10 mouse cellular contexts compared by ENCODE assay signal in genomic region chr7:66233947-66234516, GRCm38 (mm10).
DNase-seq lines count a peak whose midpoint lies in the region; ATAC-seq and TF ChIP-seq lines count a peak whose summit lies in the region.
"Had no signal": no experiment of that assay in that cellular context is flagged by ENCODE, and none has a peak within 500 bp of the region (broad histone marks: within the 10 kb centered on the region; RNA-seq: fewer than 3 reads in every experiment).

No protein-coding gene starts in this region.

- TF ChIP-seq CTCF in liver, embryonic 14.5 days (IDR thresholded peaks at IDR 0.05; ENCODE audit: low read depth): no peak

- no peak overlapping the region for H3K4me2 ChIP-seq in heart, embryonic 11.5 days
- no peak overlapping the region for H3K4me2 ChIP-seq in midbrain, embryonic 16.5 days (ENCODE audit: low read length)
- 0 out of 2 replicates have a peak overlapping the region, but pooled peaks have one; percentile 42 for H3K4me2 ChIP-seq in liver, embryonic 14.5 days (ENCODE audit: low read depth)
- H3K4me2 ChIP-seq: lung, embryonic 15.5 days had no signal

- peak; percentile 57; the same call in 1 of the 2 replicates for ATAC-seq in heart, embryonic 11.5 days (replicated peaks; ENCODE audit: insufficient number of reproducible peaks, low FRiP score, low TSS enrichment)
- ATAC-seq in midbrain, embryonic 16.5 days: no peak
- ATAC-seq in liver, embryonic 14.5 days (ENCODE audit: insufficient read depth): no peak
- ATAC-seq in megakaryocyte progenitor cell, adult 5-6 weeks (replicated peaks; ENCODE audit: poor library complexity): no peak

- H3K9ac ChIP-seq in heart, embryonic 11.5 days (ENCODE audit: low read depth, low read length): no peak overlapping the region
- H3K9ac ChIP-seq in midbrain, embryonic 16.5 days (ENCODE audit: low read depth, low read length): no peak overlapping the region
- peak overlapping the region; percentile 0 for H3K9ac ChIP-seq in liver, embryonic 14.5 days (replicated peaks)
- H3K9ac ChIP-seq: lung, embryonic 15.5 days had no signal

- no peaks in the 10 kb centered on the region for H3K27me3 ChIP-seq in heart, embryonic 11.5 days (ENCODE audit: control insufficient read depth, insufficient read depth, low read length)
- H3K27me3 ChIP-seq in midbrain, embryonic 10.5 days (ENCODE audit: low read depth, poor library complexity, severe bottlenecking): no peaks in the 10 kb centered on the region
- H3K27me3 ChIP-seq in midbrain, embryonic 16.5 days (ENCODE audit: control insufficient read depth, insufficient read depth, low read depth, low read length): no peaks in the 10 kb centered on the region
- no peaks in the 10 kb centered on the region for H3K27me3 ChIP-seq in embryonic facial prominence, embryonic 10.5 days (replicated peaks; ENCODE audit: low read depth, poor library complexity, severe bottlenecking)
- no peaks in the 10 kb centered on the region for H3K27me3 ChIP-seq in liver, embryonic 14.5 days (ENCODE audit: control insufficient read depth, insufficient read depth, low read length)
- H3K27me3 ChIP-seq: lung, embryonic 15.5 days had no signal

- no peaks in the 10 kb centered on the region for H3K9me3 ChIP-seq in heart, embryonic 11.5 days (replicated peaks; ENCODE audit: control insufficient read depth, low read length)
- H3K9me3 ChIP-seq in midbrain, embryonic 10.5 days (replicated peaks): no peaks in the 10 kb centered on the region; the same call in 1 of the 2 replicates
- no peaks in the 10 kb centered on the region for H3K9me3 ChIP-seq in midbrain, embryonic 16.5 days (replicated peaks; ENCODE audit: control insufficient read depth, low read length, poor library complexity, severe bottlenecking)
- no peaks in the 10 kb centered on the region for H3K9me3 ChIP-seq in embryonic facial prominence, embryonic 10.5 days
- H3K9me3 ChIP-seq in liver, embryonic 14.5 days (ENCODE audit: control insufficient read depth, low read length): no peaks in the 10 kb centered on the region
- H3K9me3 ChIP-seq: lung, embryonic 15.5 days had no signal

- 61% methylated on average over 6 of the region's 6 CpGs for WGBS in heart, embryonic 11.5 days (ENCODE audit: insufficient replicate concordance)
- WGBS in midbrain, embryonic 10.5 days: 82% methylated on average over 6 of the region's 6 CpGs
- WGBS in midbrain, embryonic 16.5 days: 81% methylated on average over 6 of the region's 6 CpGs
- WGBS in embryonic facial prominence, embryonic 10.5 days: 80% methylated on average over 6 of the region's 6 CpGs
- WGBS in liver, embryonic 14.5 days (ENCODE audit: insufficient replicate concordance): 67% methylated on average over 6 of the region's 6 CpGs

- no peak for TF ChIP-seq EP300 in liver, embryonic 14.5 days (IDR thresholded peaks at IDR 0.05; ENCODE audit: low read depth)

- DNase-seq in heart, postnatal 36 days: no peak
- DNase-seq in midbrain, embryonic 10.5 days (ENCODE audit: low spot score): no peak
- DNase-seq in embryonic facial prominence, embryonic 10.5 days (ENCODE audit: low spot score): no peak
- DNase-seq in liver, embryonic 14.5 days (ENCODE audit: low read depth in 3 of 3, low spot score in 3 of 3): no peak
- DNase-seq in left cerebral cortex, postnatal 25 days (ENCODE audit: low spot score in 2 of 2): no peak
- DNase-seq: cerebellum, adult 2 months had no signal

- peaks cover 29% of the 10 kb centered on the region for H3K4me1 ChIP-seq in heart, embryonic 11.5 days (ENCODE audit: control insufficient read depth, insufficient read depth, low read length)
- peaks cover 41% of the 10 kb centered on the region for H3K4me1 ChIP-seq in midbrain, embryonic 10.5 days
- H3K4me1 ChIP-seq in midbrain, embryonic 16.5 days (ENCODE audit: control insufficient read depth, insufficient read depth, low read length): peaks cover 9% of the 10 kb centered on the region
- peaks cover 44% of the 10 kb centered on the region for H3K4me1 ChIP-seq in embryonic facial prominence, embryonic 10.5 days
- H3K4me1 ChIP-seq in liver, embryonic 14.5 days (replicated peaks; ENCODE audit: control insufficient read depth in 2 of 2, insufficient read depth in 2 of 2, low read length in 1 of 2): peaks cover 25 to 34% of the 10 kb centered on the region in 2 experiments

- H3K4me3 ChIP-seq in heart, embryonic 11.5 days (ENCODE audit: low read depth, low read length): no peak overlapping the region
- no peak overlapping the region for H3K4me3 ChIP-seq in midbrain, embryonic 10.5 days
- H3K4me3 ChIP-seq in midbrain, embryonic 16.5 days (ENCODE audit: low read depth, low read length): no peak overlapping the region
- no peak overlapping the region for H3K4me3 ChIP-seq in embryonic facial prominence, embryonic 10.5 days
- H3K4me3 ChIP-seq in liver, embryonic 14.5 days (ENCODE audit: insufficient read depth in 1 of 2, low read depth in 2 of 2, low read length in 2 of 2): no peak overlapping the region
- H3K4me3 ChIP-seq: lung, embryonic 15.5 days had no signal

- H3K27ac ChIP-seq in heart, embryonic 11.5 days (ENCODE audit: low read depth, low read length): peak overlapping the region; percentile 68; the same call in 1 of the 2 replicates
- 0 out of 2 replicates have a peak overlapping the region, but pooled peaks have one; percentile 13 for H3K27ac ChIP-seq in midbrain, embryonic 10.5 days (replicated peaks)
- no peak overlapping the region for H3K27ac ChIP-seq in midbrain, embryonic 16.5 days (ENCODE audit: low read length)
- peak overlapping the region; percentile 57 for H3K27ac ChIP-seq in embryonic facial prominence, embryonic 10.5 days (replicated peaks)
- H3K27ac ChIP-seq in liver, embryonic 14.5 days: peak overlapping the region; percentile 86
- H3K27ac ChIP-seq: lung, embryonic 15.5 days had no signal

- no peaks in the 10 kb centered on the region for H3K36me3 ChIP-seq in heart, embryonic 11.5 days (ENCODE audit: control insufficient read depth, insufficient read depth, low read length)
- H3K36me3 ChIP-seq in midbrain, embryonic 10.5 days: no peaks in the 10 kb centered on the region
- H3K36me3 ChIP-seq in midbrain, embryonic 16.5 days (ENCODE audit: control insufficient read depth, insufficient read depth, low read length): no peaks in the 10 kb centered on the region
- H3K36me3 ChIP-seq in embryonic facial prominence, embryonic 10.5 days (replicated peaks): no peaks in the 10 kb centered on the region
- no peaks in the 10 kb centered on the region for H3K36me3 ChIP-seq in liver, embryonic 14.5 days (replicated peaks; ENCODE audit: control insufficient read depth, insufficient read depth, low read depth)
- H3K36me3 ChIP-seq: lung, embryonic 15.5 days had no signal

- intact Hi-C loops in heart, postnatal 36 days (cut with DNase I): no loop called here
- intact Hi-C loops in left cerebral cortex, postnatal 25 days (cut with DNase I): no loop called here
